Mouse (Mus musculus): ENCODE results near the gene Tbc1d22a. TPM values are rescaled to one million over a fixed set of nuclear protein-coding genes. Genes with fewer than 3 reads are reported as not detected.

The Tbc1d22a gene
- polyA plus RNA-seq, 1 experiment from 2014 or later = 15.3 TPM

DNA sequence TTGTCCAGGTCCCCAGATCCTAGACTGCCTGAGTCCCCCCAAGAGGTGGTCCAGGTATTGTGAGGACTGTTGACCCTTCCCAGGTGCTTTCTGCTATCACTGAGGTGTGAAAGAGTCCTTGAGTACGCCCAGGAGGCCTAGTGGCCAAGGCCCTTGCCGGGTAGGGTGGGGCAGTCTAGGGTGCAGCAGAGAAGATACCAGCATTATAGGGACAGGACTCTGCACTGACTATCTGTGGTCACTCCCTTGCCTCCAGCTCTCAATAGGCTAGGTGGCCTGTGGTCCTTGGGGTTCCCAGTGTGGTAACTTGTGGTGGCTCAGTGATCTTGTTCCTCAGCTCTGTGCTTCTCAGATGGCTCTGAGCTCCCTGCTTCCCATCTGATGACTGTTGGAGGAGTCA lies 235.5 kb downstream of the Tbc1d22a start:
- TF ChIP-seq CTCF (IDR thresholded peaks at IDR 0.05; ENCODE audit: low read depth) = no peak
- Histone ChIP-seq H3K27me3 (replicated peaks; ENCODE audit: control insufficient read depth, insufficient read depth, low read length) (no peaks in the 10 kb centered on the region), H3K4me3 (ENCODE audit: low read depth, low read length) (no peak overlapping the region), H3K9ac (ENCODE audit: low read depth, low read length) (no peak overlapping the region), H3K27ac (ENCODE audit: low read depth, low read length) (no peak overlapping the region), H3K36me3 (ENCODE audit: control insufficient read depth, insufficient read depth) (peaks cover 7% of the 10 kb centered on the region; the same call in 1 of the 2 replicates), H3K4me1 (replicated peaks; ENCODE audit: control insufficient read depth, insufficient read depth, low read length) (no peaks in the 10 kb centered on the region), H3K9me3 (ENCODE audit: control insufficient read depth) (no peaks in the 10 kb centered on the region), H3K4me2 (replicated peaks; ENCODE audit: low read depth) (no peak overlapping the region)
- WGBS = 57% methylated on average over 2 of the region's 2 CpGs
- ATAC-seq = 0 out of 2 replicates have a peak, but pooled peaks have one; percentile 27

DNA sequence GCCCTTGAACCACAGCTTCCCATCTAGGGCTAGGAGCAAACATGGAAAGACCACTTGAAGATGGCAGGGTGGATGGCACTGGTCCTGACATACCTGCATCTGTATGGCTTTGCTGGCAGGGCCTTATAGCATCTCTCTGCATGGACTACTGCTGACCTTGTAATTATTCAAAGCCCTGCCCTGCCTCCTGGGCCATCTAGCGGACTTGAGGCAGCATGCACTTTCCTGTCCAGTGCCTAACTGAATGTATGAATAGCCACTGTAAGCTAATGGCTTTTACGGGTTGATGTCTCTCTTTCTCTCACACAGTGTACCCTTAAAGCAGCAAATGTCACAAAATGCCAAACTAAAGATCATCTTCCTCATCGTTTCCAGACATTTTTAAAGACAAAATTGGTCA lies 245.2 kb downstream of the Tbc1d22a start:
- Histone ChIP-seq H3K27ac (ENCODE audit: low read depth, low read length) (no peak overlapping the region), H3K4me3 (ENCODE audit: low read depth, low read length) (no peak overlapping the region), H3K4me1 (replicated peaks; ENCODE audit: control insufficient read depth, insufficient read depth, low read length) (no peaks in the 10 kb centered on the region), H3K27me3 (replicated peaks; ENCODE audit: control insufficient read depth, insufficient read depth, low read length) (no peaks in the 10 kb centered on the region), H3K4me2 (replicated peaks; ENCODE audit: low read depth) (no peak overlapping the region), H3K36me3 (ENCODE audit: control insufficient read depth, insufficient read depth) (no peaks in the 10 kb centered on the region), H3K9me3 (ENCODE audit: control insufficient read depth) (no peaks in the 10 kb centered on the region), H3K9ac (ENCODE audit: low read depth, low read length) (no peak overlapping the region)
- 82% methylated on average over 3 of the region's 3 CpGs for WGBS
- ATAC-seq = no peak
- TF ChIP-seq CTCF (IDR thresholded peaks at IDR 0.05; ENCODE audit: low read depth) = peak; percentile 47

GRCm38 (mm10) chr15:86462636-86463035 lies 248.4 kb downstream of the Tbc1d22a start:
- peak; percentile 25; the same call in 1 of the 2 replicates for TF ChIP-seq CTCF (IDR thresholded peaks at IDR 0.05; ENCODE audit: low read depth)
- Histone ChIP-seq H3K27ac (ENCODE audit: low read depth, low read length) (no peak overlapping the region), H3K27me3 (replicated peaks; ENCODE audit: control insufficient read depth, insufficient read depth, low read length) (no peaks in the 10 kb centered on the region), H3K4me2 (replicated peaks; ENCODE audit: low read depth) (no peak overlapping the region), H3K9me3 (ENCODE audit: control insufficient read depth) (no peaks in the 10 kb centered on the region), H3K36me3 (ENCODE audit: control insufficient read depth, insufficient read depth) (no peaks in the 10 kb centered on the region), H3K4me3 (ENCODE audit: low read depth, low read length) (no peak overlapping the region), H3K4me1 (replicated peaks; ENCODE audit: control insufficient read depth, insufficient read depth, low read length) (no peaks in the 10 kb centered on the region), H3K9ac (ENCODE audit: low read depth, low read length) (no peak overlapping the region)
- 69% methylated on average over 8 of the region's 8 CpGs for WGBS
- ATAC-seq = no peak

DNA sequence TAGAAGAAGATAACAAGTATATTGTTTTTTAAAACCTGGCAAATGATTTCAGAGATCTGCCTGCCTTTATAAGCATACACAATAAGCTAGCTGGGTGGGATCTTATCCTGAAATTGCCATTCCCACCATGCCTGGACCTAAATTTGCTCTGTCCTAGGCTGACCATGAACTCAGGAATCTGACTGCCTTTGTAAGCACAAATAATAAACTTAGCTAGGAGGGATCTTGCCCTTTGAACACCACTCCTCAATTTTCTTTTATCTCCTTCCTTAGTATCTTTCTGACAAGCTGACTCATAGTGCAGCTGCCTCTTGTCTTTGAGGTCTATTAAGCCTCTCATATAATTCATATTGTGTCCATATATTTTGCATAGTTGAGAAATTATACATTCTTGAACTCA lies 253.8 kb downstream of the Tbc1d22a start:
- Histone ChIP-seq H3K4me1 (replicated peaks; ENCODE audit: control insufficient read depth, insufficient read depth, low read length) (no peaks in the 10 kb centered on the region), H3K4me3 (ENCODE audit: low read depth, low read length) (no peak overlapping the region), H3K27ac (ENCODE audit: low read depth, low read length) (no peak overlapping the region; the same call in 1 of the 2 replicates), H3K9ac (ENCODE audit: low read depth, low read length) (no peak overlapping the region), H3K9me3 (ENCODE audit: control insufficient read depth) (no peaks in the 10 kb centered on the region), H3K4me2 (replicated peaks; ENCODE audit: low read depth) (no peak overlapping the region), H3K27me3 (replicated peaks; ENCODE audit: control insufficient read depth, insufficient read depth, low read length) (no peaks in the 10 kb centered on the region), H3K36me3 (ENCODE audit: control insufficient read depth, insufficient read depth) (no peaks in the 10 kb centered on the region)
- peak; percentile 80 for ATAC-seq
- no peak for TF ChIP-seq CTCF (IDR thresholded peaks at IDR 0.05; ENCODE audit: low read depth)

- no peaks in the 10 kb centered on the region for H3K9me3 ChIP-seq (ENCODE audit: control insufficient read depth)
- 84% methylated on average over 7 of the region's 7 CpGs for WGBS
- H3K4me2 ChIP-seq (replicated peaks; ENCODE audit: low read depth) = no peak overlapping the region
- TF ChIP-seq CTCF (IDR thresholded peaks at IDR 0.05; ENCODE audit: low read depth) = no peak
- no peak overlapping the region for H3K9ac ChIP-seq (ENCODE audit: low read depth, low read length)
- H3K27me3 ChIP-seq (replicated peaks; ENCODE audit: control insufficient read depth, insufficient read depth, low read length) = no peaks in the 10 kb centered on the region
- no peaks in the 10 kb centered on the region for H3K36me3 ChIP-seq (ENCODE audit: control insufficient read depth, insufficient read depth)
- no peak for ATAC-seq
- no peak overlapping the region for H3K4me3 ChIP-seq (ENCODE audit: low read depth, low read length)
- H3K4me1 ChIP-seq (replicated peaks; ENCODE audit: control insufficient read depth, insufficient read depth, low read length) = no peaks in the 10 kb centered on the region
- H3K27ac ChIP-seq (ENCODE audit: low read depth, low read length) = no peak overlapping the region
Observed at GRCm38 (mm10) chr15:86471136-86471535, 256.9 kb downstream of the Tbc1d22a start.

DNA sequence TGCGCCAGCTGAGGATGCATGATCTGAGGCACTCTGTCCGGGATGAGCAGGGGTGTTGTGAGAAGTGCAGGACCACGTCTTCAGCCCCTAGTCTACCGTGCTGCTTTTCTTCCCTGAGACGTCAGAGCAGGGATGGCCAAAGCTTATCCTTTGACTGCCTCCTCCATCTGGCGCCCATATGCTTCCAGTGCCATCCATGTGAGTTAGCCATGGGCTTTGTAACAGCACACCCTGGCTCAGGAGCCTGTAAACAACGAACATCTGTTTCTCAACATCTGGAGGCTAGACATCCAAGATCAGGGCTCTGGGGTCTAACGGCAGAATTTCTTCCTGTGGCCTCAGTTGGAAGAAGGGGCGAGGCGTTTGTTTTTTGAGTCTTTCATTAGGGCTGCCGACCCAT lies 259.2 kb downstream of the Tbc1d22a start:
- H3K4me3 ChIP-seq (ENCODE audit: low read depth, low read length) = no peak overlapping the region
- no peak overlapping the region for H3K27ac ChIP-seq (ENCODE audit: low read depth, low read length)
- no peaks in the 10 kb centered on the region for H3K36me3 ChIP-seq (ENCODE audit: control insufficient read depth, insufficient read depth)
- TF ChIP-seq CTCF (IDR thresholded peaks at IDR 0.05; ENCODE audit: low read depth) = no peak
- H3K9me3 ChIP-seq (ENCODE audit: control insufficient read depth) = no peaks in the 10 kb centered on the region
- no peak overlapping the region for H3K9ac ChIP-seq (ENCODE audit: low read depth, low read length)
- H3K27me3 ChIP-seq (replicated peaks; ENCODE audit: control insufficient read depth, insufficient read depth, low read length) = no peaks in the 10 kb centered on the region
- no peak for ATAC-seq
- H3K4me1 ChIP-seq (replicated peaks; ENCODE audit: control insufficient read depth, insufficient read depth, low read length) = peaks cover 3% of the 10 kb centered on the region
- H3K4me2 ChIP-seq (replicated peaks; ENCODE audit: low read depth) = no peak overlapping the region
- WGBS = 65% methylated on average over 11 of the region's 11 CpGs

- H3K27me3 ChIP-seq (replicated peaks; ENCODE audit: control insufficient read depth, insufficient read depth, low read length) = no peaks in the 10 kb centered on the region
- H3K36me3 ChIP-seq (ENCODE audit: control insufficient read depth, insufficient read depth) = no peaks in the 10 kb centered on the region
- no peak overlapping the region for H3K4me2 ChIP-seq (replicated peaks; ENCODE audit: low read depth)
- no peak overlapping the region for H3K9ac ChIP-seq (ENCODE audit: low read depth, low read length)
- WGBS = 70% methylated on average over 5 of the region's 5 CpGs
- ATAC-seq = no peak
- peaks cover 7% of the 10 kb centered on the region for H3K4me1 ChIP-seq (replicated peaks; ENCODE audit: control insufficient read depth, insufficient read depth, low read length)
- no peaks in the 10 kb centered on the region for H3K9me3 ChIP-seq (ENCODE audit: control insufficient read depth)
- no peak overlapping the region for H3K4me3 ChIP-seq (ENCODE audit: low read depth, low read length)
- TF ChIP-seq CTCF (IDR thresholded peaks at IDR 0.05; ENCODE audit: low read depth) = no peak
- no peak overlapping the region for H3K27ac ChIP-seq (ENCODE audit: low read depth, low read length)
Observed at GRCm38 (mm10) chr15:86474951-86475350, 260.7 kb downstream of the Tbc1d22a start.

All from intestine, postnatal 0 days (tissue).